Mouse (Mus musculus): ENCODE results near the gene Olfr459.
A peak's percentile ranks its signal among the peaks of the same experiment; 100 is the strongest.

Gene Olfr459

DNA sequence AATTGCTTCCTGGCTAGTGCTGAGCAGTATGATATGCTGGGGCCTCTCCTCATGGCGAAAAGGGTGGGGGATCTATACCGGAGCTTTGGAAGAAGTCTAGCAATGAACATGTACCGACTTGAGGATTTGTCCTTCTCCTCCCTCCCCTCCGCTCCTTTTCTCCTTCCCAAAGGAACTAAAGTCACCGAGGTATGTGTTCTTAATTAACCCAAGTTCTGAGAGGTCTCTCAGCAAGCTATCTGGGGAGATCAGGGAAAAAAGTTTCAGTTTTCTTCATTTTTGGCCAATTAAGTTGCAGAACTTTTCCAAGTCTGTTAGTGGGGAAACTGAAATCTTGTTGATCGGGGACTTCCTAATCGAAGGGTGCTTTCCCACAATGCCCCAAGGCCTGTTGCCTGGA, at the start of gene Olfr459:
Gene Olfr459 (minus strand): TSS at position 101 of the 400 bp plus-strand sequence.
- DNase-seq (ENCODE audit: inconsistent age in 2 of 2, low spot score in 1 of 2): no peak

GRCm38 (mm10) chr6:41824086-41824485, 49.1 kb upstream of the Olfr459 start:
- no peak for DNase-seq (ENCODE audit: inconsistent age in 2 of 2, low spot score in 1 of 2)

DNA sequence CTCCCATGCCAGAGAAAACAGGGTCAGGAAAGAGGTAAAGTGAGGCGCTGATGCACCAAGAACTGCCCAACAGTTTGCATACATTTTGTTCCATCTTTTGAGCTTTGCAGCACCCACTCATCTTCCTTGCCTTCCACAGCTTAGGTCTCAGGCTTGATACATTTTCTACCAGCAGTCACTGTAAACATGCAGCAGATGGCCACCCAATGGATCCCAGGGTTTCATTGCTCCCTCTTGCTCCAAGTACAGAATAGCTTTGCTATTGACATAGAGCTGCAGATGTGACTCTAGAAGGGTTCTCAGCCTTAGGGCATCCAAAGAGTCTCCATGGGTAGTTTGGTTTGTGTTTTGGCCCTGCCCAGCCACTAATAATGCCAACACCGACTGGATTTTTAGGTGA, 11.7 kb upstream of the Olfr459 start:
- no peak for DNase-seq (ENCODE audit: inconsistent age in 2 of 2, low spot score in 1 of 2)

GRCm38 (mm10) chr6:41775721-41776120, 744 bp upstream of the Olfr459 start:
- no peak for DNase-seq (ENCODE audit: inconsistent age in 2 of 2, low spot score in 1 of 2)

GRCm38 (mm10) chr6:41769872-41770271, 5.1 kb downstream of the Olfr459 start:
- DNase-seq (ENCODE audit: inconsistent age in 2 of 2, low spot score in 1 of 2): no peak

- DNase-seq (ENCODE audit: inconsistent age in 2 of 2, low spot score in 1 of 2): no peak
Measured at GRCm38 (mm10) chr6:41764306-41764705, 10.7 kb downstream of the Olfr459 start.

GRCm38 (mm10) chr6:41762370-41762757, 12.6 kb downstream of the Olfr459 start:
- DNase-seq (ENCODE audit: inconsistent age in 2 of 2, low spot score in 1 of 2): no peak

- DNase-seq (ENCODE audit: inconsistent age in 2 of 2, low spot score in 1 of 2): peak; percentile 30 to 87
Measured at GRCm38 (mm10) chr6:41761702-41762369, 13.1 kb downstream of the Olfr459 start.

DNA sequence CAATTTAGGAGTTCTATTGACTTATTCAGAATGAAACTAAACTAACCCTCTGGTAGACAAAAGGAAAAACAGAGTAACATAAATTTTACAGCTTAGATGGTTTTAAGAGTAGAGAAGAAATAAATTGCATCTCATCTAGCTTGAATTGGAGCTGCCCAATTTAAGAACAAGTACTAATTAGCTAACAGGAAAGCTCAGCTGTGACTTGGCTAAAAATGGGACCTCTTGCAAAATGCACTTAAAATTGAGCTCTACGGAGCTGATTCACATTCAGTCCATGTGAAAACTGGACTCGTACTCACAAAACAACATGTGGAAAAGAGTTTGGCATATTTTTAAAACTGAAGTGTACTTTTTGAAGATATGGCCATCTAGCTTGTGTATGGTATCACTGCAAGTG, 15.4 kb downstream of the Olfr459 start:
- no peak for DNase-seq (ENCODE audit: inconsistent age in 2 of 2, low spot score in 1 of 2)

GRCm38 (mm10) chr6:41758421-41758820, 16.6 kb downstream of the Olfr459 start:
- peak in 1 of 2 experiments; percentile 56 for DNase-seq (ENCODE audit: inconsistent age in 2 of 2, low spot score in 1 of 2)

- no peak for DNase-seq (ENCODE audit: inconsistent age in 2 of 2, low spot score in 1 of 2)
Measured at GRCm38 (mm10) chr6:41757199-41757598, 17.8 kb downstream of the Olfr459 start.

DNA sequence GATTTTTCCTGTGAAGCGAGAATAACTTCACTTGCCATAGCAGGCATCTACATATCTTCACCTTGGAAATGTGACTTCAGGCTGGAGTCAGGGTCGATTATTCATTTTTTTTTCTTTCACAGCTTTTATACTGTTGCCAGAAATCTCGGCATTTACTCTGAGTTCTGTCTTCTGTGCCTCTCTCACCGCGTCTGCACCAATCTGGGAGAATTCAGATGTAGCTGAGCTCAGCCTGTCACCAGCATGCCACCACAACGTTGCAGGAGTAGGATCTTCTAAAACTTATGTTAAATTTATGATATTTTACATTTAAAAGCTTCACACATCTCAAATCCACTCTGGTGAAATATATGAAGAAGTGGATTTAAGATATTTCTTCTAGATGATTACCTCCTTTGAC, 20.4 kb downstream of the Olfr459 start:
- DNase-seq (ENCODE audit: inconsistent age in 2 of 2, low spot score in 1 of 2): no peak

GRCm38 (mm10) chr6:41744664-41745392, 30.1 kb downstream of the Olfr459 start:
- DNase-seq (ENCODE audit: inconsistent age in 2 of 2, low spot score in 1 of 2): no peak

DNA sequence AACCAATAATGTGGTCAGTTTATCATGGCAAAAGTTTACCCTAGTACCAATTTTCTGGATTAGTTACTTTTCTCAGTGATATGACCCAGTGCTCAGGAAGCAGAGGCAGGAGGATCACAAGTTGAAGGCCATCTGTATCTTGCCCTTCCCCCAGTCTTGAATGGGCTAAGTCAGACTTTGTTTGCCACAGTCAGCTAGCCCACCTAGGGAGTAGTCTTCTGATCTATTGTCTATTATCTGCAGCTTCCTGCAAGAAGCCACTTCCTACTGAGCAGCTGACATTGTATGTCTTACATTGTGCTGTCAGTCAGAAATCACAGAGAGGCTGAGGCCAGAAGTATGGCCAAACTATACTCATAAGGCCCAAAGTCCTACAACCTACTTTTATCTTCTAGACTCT, 33.9 kb downstream of the Olfr459 start:
- no peak for DNase-seq (ENCODE audit: inconsistent age in 2 of 2, low spot score in 1 of 2)

DNA sequence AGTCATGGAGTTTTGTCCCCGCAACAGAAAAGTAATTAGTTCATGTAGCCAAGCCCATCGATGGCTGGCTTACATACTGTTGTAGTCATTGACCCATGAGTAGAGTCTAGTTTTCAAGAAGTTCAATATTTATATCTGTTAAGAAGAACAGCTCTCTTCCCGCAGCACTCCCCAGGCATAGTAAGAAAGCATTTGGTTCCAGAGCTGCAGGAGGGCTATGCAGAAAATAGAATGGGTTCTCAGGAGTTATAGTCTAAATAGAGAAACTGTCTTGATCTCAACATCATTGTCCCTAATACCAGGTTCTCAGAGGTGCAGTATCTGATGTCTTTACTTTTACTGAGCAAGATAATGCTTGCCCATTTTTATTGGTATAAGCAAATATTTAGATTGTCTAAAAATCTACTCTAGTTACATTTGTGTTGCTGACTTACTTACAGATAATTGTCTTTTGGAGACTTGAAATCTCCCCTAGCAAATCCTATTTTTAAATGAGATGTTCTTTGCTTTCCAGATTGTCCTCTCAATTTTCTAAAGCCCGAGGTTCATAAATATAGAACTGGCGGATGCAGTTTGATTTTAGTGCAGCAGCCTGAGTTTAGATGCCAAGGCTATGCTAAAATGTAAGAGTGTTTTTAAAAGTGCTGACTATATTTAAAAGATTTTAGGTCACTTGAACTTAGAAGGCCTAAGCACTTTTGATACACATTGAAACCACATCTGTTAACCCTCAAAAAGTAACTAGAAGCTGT, 40.1 kb downstream of the Olfr459 start:
- no peak for DNase-seq (ENCODE audit: inconsistent age in 2 of 2, low spot score in 1 of 2)

- no peak for DNase-seq (ENCODE audit: inconsistent age in 2 of 2, low spot score in 1 of 2)
Measured at GRCm38 (mm10) chr6:41727989-41728609, 46.9 kb downstream of the Olfr459 start.

GRCm38 (mm10) chr6:41721430-41721829, 53.5 kb downstream of the Olfr459 start:
- no peak for DNase-seq (ENCODE audit: inconsistent age in 2 of 2, low spot score in 1 of 2)

Measured in adrenal gland, adult (tissue).